Mouse (Mus musculus): Measurements from ENCODE around the gene Spop. TPM values are rescaled to one million over a fixed set of nuclear protein-coding genes. Genes with fewer than 3 reads are reported as not detected.
A peak's percentile ranks its signal among the peaks of the same experiment; 100 is the strongest.

The Spop gene
- 102 TPM for polyA plus RNA-seq (2021)

DNA sequence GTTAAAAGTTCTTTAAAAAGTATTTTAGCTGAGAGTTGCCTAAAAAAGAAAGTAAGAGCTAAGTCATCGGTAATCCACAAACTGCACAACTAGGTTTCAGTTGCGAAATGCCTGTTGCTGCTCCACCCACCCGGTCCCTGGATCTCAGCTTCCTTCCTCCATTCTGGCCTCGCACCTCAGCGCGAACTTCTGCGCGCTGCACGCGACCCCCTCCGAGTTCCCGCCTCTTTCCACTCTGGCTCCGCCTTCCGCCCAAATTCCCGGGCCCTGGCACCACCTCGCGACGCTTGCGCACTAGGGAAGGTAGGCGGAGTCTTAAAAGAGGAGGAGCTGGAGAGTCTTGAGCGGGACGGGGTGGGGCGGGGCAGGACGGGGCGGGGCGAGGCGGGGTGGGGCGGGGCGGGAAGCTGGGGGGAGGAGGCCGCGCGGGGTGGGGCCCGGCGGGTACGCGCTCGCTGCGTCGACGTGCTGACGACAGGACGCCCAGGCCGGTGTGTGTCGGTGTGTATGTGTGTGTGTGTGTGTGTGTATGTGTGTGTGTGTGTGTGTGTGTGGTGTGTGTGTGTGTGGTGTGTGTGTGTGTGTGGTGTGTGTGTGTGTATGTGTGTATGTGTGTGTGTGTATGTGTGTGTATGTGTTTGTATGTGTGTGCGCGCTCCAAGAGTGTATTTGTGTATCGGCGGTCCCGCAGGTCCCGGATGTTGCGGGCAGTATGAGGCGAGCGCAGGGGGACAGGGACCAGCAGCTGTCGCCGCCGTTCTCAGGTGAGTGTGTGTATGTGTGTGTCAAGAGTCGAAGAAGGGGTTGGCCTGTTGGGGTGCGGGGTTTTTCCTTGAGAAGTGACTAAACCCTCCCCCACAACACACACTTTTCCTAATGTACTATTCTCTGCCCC, at the start of gene Spop:
TSS of gene Spop (plus strand) at position 440 of the 895 bp plus-strand sequence.
- no peak for TF ChIP-seq CTCF (IDR thresholded peaks at IDR 0.05)
- in situ Hi-C loops (cut with MboI; ENCODE audit: low pct_unique_long_range_greater_than_20kb), result no loop called here
- CTCF ChIA-PET, result interaction anchor here (0.6 to 1.7 kb wide), 7 partner anchors 12 to 107 kb away, joined by 3 to 4 read pairs (median 3); no protein-coding TSS in a partner anchor
- POLR2A ChIA-PET, result interaction anchor here (0.6 to 0.8 kb wide), 2 partner anchors 36 to 99 kb away, joined by 3 read pairs; no protein-coding TSS in a partner anchor
- DNase-seq (ENCODE audit: low read depth, low spot score), result peak; percentile 61
- no peaks in the 10 kb centered on the region for H3K27me3 ChIP-seq
- ATAC-seq, result peak; percentile 47

GRCm38 (mm10) chr11:95364388-95364787, 49.5 kb upstream of the Spop start:
- no peak for TF ChIP-seq CTCF (IDR thresholded peaks at IDR 0.05)
- no peak for DNase-seq (ENCODE audit: low read depth, low spot score)
- CTCF ChIA-PET, result interaction anchor here (0.6 kb wide), 1 partner anchor 84 kb away, joined by 3 read pairs; no protein-coding TSS in a partner anchor
- in situ Hi-C loops (cut with MboI; ENCODE audit: low pct_unique_long_range_greater_than_20kb), result loop anchor here (25.0 kb wide), 1 partner anchor 273 kb away; no protein-coding TSS in a partner anchor
- POLR2A ChIA-PET, result no interaction called here
- H3K27me3 ChIP-seq, result no peaks in the 10 kb centered on the region
- ATAC-seq, result no peak

- DNase-seq (ENCODE audit: low read depth, low spot score), result no peak
- CTCF ChIA-PET, result interaction anchor here (1.4 kb wide), 1 partner anchor 9 kb away, joined by 4 read pairs; no protein-coding TSS in a partner anchor
- in situ Hi-C loops (cut with MboI; ENCODE audit: low pct_unique_long_range_greater_than_20kb), result loop anchor here (25.0 kb wide), 1 partner anchor 272 kb away; no protein-coding TSS in a partner anchor
- H3K27me3 ChIP-seq, result no peaks in the 10 kb centered on the region
- POLR2A ChIA-PET, result interaction anchor here (1.6 kb wide), 1 partner anchor 14 kb away, joined by 4 read pairs; no protein-coding TSS in a partner anchor
- TF ChIP-seq CTCF (IDR thresholded peaks at IDR 0.05), result no peak
- ATAC-seq, result no peak
Measured at GRCm38 (mm10) chr11:95365596-95365995, 48.3 kb upstream of the Spop start.

DNA sequence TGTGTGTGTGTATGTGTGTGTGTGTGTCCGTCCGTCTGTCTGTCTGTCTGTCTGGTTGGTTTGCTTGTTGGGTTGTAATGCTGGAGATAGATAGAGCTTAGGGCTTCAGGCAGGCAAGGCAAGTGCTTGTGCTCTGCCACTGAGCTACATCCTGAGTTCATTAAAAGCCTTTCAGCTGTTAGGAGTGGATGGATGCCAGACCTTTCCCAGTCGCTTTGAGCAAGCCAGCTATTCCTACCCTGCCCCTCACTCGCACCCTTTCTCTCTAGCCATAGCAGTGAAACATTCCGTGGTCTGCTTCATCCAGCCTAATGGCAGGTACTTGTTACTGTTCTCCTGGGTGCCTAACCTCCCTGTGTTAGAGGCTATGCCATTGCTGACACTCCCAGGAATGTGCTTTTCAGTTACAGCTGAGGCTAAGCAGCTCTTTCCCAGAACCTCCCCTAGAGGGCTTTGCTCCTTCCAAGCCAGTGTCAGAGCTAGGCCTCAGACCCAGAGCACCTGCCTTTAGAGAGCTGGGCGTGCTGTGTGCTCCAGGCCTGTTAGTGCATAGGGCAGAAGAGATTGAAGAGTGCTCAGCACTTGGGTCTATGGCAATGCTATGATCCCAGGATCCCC, 47.5 kb upstream of the Spop start:
- H3K27me3 ChIP-seq, result no peaks in the 10 kb centered on the region
- DNase-seq (ENCODE audit: low read depth, low spot score) (no peak), ATAC-seq (no peak)
- POLR2A ChIA-PET, result interaction anchor here (1.0 to 1.6 kb wide), 2 partner anchors 15 to 23 kb away, joined by 3 to 4 read pairs; no protein-coding TSS in a partner anchor
- in situ Hi-C loops (cut with MboI; ENCODE audit: low pct_unique_long_range_greater_than_20kb), result loop anchor here (25.0 kb wide), 1 partner anchor 271 kb away; no protein-coding TSS in a partner anchor
- no peak for TF ChIP-seq CTCF (IDR thresholded peaks at IDR 0.05)
- CTCF ChIA-PET, result no interaction called here

DNA sequence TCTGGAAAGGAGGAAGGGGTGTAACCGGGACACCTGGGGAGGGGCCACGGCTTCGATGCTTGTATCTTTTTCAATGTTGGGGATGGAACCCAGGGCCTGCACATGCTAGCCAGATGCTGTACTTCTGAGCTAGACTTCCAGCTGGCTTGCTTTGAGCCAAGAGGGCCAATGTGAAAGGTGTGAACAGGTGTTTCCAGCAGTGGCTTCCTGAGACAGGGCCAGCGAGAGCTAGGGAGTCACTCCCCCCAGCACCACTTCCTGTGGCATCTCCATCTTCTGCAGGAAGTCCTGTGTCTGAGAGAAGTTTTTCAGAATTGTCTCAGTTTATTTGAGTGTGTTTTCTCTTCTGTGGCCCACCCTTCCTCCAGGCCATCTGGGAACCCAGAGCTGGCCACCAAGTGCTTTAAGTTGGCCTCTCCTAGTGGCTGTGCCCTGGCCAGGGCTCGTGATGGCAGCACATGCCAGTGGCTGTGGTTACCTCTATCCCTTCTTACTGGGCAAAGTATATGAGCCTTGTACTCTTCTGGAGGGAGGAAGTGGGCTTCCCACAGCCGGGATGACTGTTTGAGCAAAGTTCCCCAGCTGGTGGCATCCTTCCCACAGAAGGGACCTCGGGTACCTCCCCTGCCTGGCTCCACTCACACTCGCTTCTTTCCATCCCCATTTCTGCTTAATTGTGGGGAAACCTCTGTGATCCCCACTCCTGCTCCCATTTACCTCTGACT, 46.7 kb upstream of the Spop start:
- no peak for TF ChIP-seq CTCF (IDR thresholded peaks at IDR 0.05)
- ChIA-PET CTCF (no interaction called here), POLR2A (interaction anchor here (1.0 to 1.6 kb wide), 2 partner anchors 16 to 24 kb away, joined by 3 to 4 read pairs; no protein-coding TSS in a partner anchor)
- ATAC-seq, result no peak
- DNase-seq (ENCODE audit: low read depth, low spot score), result no peak
- in situ Hi-C loops (cut with MboI; ENCODE audit: low pct_unique_long_range_greater_than_20kb), result loop anchor here (25.0 kb wide), 1 partner anchor 270 kb away; no protein-coding TSS in a partner anchor
- H3K27me3 ChIP-seq, result no peaks in the 10 kb centered on the region

GRCm38 (mm10) chr11:95368231-95368823, 45.6 kb upstream of the Spop start:
- in situ Hi-C loops (cut with MboI; ENCODE audit: low pct_unique_long_range_greater_than_20kb), result loop anchor here (25.0 kb wide), 1 partner anchor 269 kb away; no protein-coding TSS in a partner anchor
- ChIA-PET POLR2A (no interaction called here), CTCF (no interaction called here)
- TF ChIP-seq CTCF (IDR thresholded peaks at IDR 0.05), result no peak
- DNase-seq (ENCODE audit: low read depth, low spot score) (no peak), ATAC-seq (no peak)
- H3K27me3 ChIP-seq, result no peaks in the 10 kb centered on the region

DNA sequence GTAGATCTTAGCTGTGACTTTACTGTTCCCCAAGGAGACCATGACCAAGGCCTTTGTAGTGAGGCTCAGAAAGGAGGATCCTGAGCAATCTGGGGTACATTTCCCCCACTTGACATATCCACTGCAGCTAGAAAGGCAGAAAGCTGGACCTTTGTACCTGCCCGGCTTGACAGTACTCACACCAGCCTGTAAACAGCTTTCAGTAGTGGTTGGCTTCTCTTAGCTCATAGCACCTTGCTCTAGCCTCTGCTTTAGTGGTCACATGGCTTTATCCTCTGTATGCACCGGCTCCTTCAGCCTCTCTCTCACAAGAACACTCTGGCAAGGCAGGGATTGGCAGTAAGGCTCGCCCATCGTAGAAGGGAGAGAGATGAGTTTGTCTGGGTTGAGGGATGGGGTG, 45.0 kb upstream of the Spop start:
- ATAC-seq (no peak), DNase-seq (ENCODE audit: low read depth, low spot score) (no peak)
- ChIA-PET POLR2A (no interaction called here), CTCF (no interaction called here)
- no peaks in the 10 kb centered on the region for H3K27me3 ChIP-seq
- in situ Hi-C loops (cut with MboI; ENCODE audit: low pct_unique_long_range_greater_than_20kb), result loop anchor here (25.0 kb wide), 1 partner anchor 268 kb away; no protein-coding TSS in a partner anchor
- no peak for TF ChIP-seq CTCF (IDR thresholded peaks at IDR 0.05)

- no peaks in the 10 kb centered on the region for H3K27me3 ChIP-seq
- in situ Hi-C loops (cut with MboI; ENCODE audit: low pct_unique_long_range_greater_than_20kb), result loop anchor here (25.0 kb wide), 1 partner anchor 267 kb away; no protein-coding TSS in a partner anchor
- POLR2A ChIA-PET, result interaction anchor here (1.5 kb wide), 1 partner anchor 9 kb away, joined by 3 read pairs; no protein-coding TSS in a partner anchor
- TF ChIP-seq CTCF (IDR thresholded peaks at IDR 0.05), result no peak
- ATAC-seq (no peak), DNase-seq (ENCODE audit: low read depth, low spot score) (no peak)
- CTCF ChIA-PET, result interaction anchor here (1.0 to 2.7 kb wide), 2 partner anchors 15 to 23 kb away, joined by 3 to 9 read pairs; partner anchors contain the start of gene Slc35b1
Measured at GRCm38 (mm10) chr11:95369964-95370890, 43.7 kb upstream of the Spop start.

All from Patski (cell line).